ENCODE assay signal across 8 mouse cellular contexts in genomic region chr5:120566681-120567252, GRCm38 (mm10). TPM values are rescaled to one million over a fixed set of nuclear protein-coding genes. Genes with fewer than 3 reads are reported as not detected.
DNase-seq lines count a peak whose midpoint lies in the region; ATAC-seq and TF ChIP-seq lines count a peak whose summit lies in the region.

No protein-coding gene starts in this region.

- no peak for TF ChIP-seq POLR2A in testis, adult 2 months (IDR thresholded peaks at IDR 0.05; ENCODE audit: control insufficient read depth, low read depth, low read length)

- H3K27me3 ChIP-seq in testis, adult 2 months (ENCODE audit: control insufficient read depth, insufficient read depth, low read length) = no peaks in the 10 kb centered on the region
- H3K27me3 ChIP-seq in heart, embryonic 10.5 days (ENCODE audit: insufficient read depth, poor library complexity, severe bottlenecking) = 0 out of 2 replicates have a peak, but pooled peaks cover 6% of the 10 kb centered on the region
- H3K27me3 ChIP-seq in stomach, embryonic 15.5 days (replicated peaks) = no peaks in the 10 kb centered on the region

- H3K4me1 ChIP-seq in testis, adult 2 months (ENCODE audit: control insufficient read depth, insufficient read depth, low read length) = peaks cover 7% of the 10 kb centered on the region
- H3K4me1 ChIP-seq in heart, embryonic 10.5 days = peaks cover 89% of the 10 kb centered on the region
- peaks cover 84% of the 10 kb centered on the region for H3K4me1 ChIP-seq in stomach, embryonic 15.5 days

- no peak overlapping the region for H3K9ac ChIP-seq in stomach, embryonic 15.5 days

- DNase-seq in testis, postnatal 14 days (ENCODE audit: low spot score) = no peak
- no peak for DNase-seq in heart, embryonic 10.5 days (ENCODE audit: low spot score)
- peak; percentile 54 for DNase-seq in kidney, postnatal 14 days
- no peak for DNase-seq in spleen, postnatal 10 days (ENCODE audit: low spot score in 2 of 2)
- no peak for DNase-seq in layer of hippocampus, postnatal 10 days (ENCODE audit: low spot score in 2 of 2)
- no peak for DNase-seq in left cerebral cortex, postnatal 36 days (ENCODE audit: low spot score in 2 of 2)

- 44% methylated on average over 9 of the region's 9 CpGs for WGBS in heart, embryonic 10.5 days
- WGBS in stomach, embryonic 15.5 days = 62% methylated on average over 9 of the region's 9 CpGs

- H3K4me3 ChIP-seq in testis, adult 2 months (ENCODE audit: control insufficient read depth, low read depth, low read length) = no peak overlapping the region
- no peak overlapping the region for H3K4me3 ChIP-seq in heart, embryonic 10.5 days
- H3K4me3 ChIP-seq in stomach, embryonic 15.5 days (replicated peaks) = no peak overlapping the region

- TF ChIP-seq CTCF in testis, adult 2 months (IDR thresholded peaks at IDR 0.05; ENCODE audit: control insufficient read depth, insufficient read depth, insufficient replicate concordance, low read depth, low read length) = no peak

- no peaks in the 10 kb centered on the region for H3K36me3 ChIP-seq in testis, adult 2 months (ENCODE audit: control insufficient read depth, insufficient read depth, low read length)
- no peaks in the 10 kb centered on the region for H3K36me3 ChIP-seq in heart, embryonic 10.5 days
- no peaks in the 10 kb centered on the region for H3K36me3 ChIP-seq in stomach, embryonic 15.5 days

- H3K9me3 ChIP-seq in heart, embryonic 10.5 days = no peaks in the 10 kb centered on the region
- no peaks in the 10 kb centered on the region for H3K9me3 ChIP-seq in stomach, embryonic 15.5 days

- intact Hi-C loops in left cerebral cortex, postnatal 36 days (cut with DNase I) = no loop called here

- H3K27ac ChIP-seq in testis, adult 2 months (ENCODE audit: control insufficient read depth, insufficient read depth, low read depth, low read length) = peak overlapping the region; percentile 1; the same call in 1 of the 2 replicates
- H3K27ac ChIP-seq in heart, embryonic 10.5 days = peak overlapping the region; percentile 82
- H3K27ac ChIP-seq in stomach, embryonic 15.5 days = peak overlapping the region; percentile 77

- H3K4me2 ChIP-seq in stomach, embryonic 15.5 days = no peak overlapping the region

- ATAC-seq in stomach, embryonic 15.5 days (ENCODE audit: insufficient read depth, low FRiP score, low read depth) = no peak

RNA-seq across cellular contexts. Expression of gene Tpcn1, which starts 21.7 kb away (rescaled TPM):
- polyA plus RNA-seq in testis, adult 2 months (2012; rRNA removed) = 18.7 and 20.7 TPM in 2 replicates
- polyA plus RNA-seq in heart, embryonic 10.5 days (2016; fragmentation: Nextera tagmentation; extraction: Ambion mirVana) = 13.0 and 21.7 TPM in 2 replicates
- 25.5 and 25.7 TPM in 2 replicates for polyA plus RNA-seq in stomach, embryonic 15.5 days (2015; fragmentation: Nextera tagmentation; extraction: Ambion mirVana)
- 10 to 100 TPM; 44.1 to 47.4 TPM for total RNA-seq in layer of hippocampus, postnatal 10 days (2021)
- 10 to 100 TPM; 32.9 to 36.0 TPM for total RNA-seq in left cerebral cortex, postnatal 36 days (2021)

RNA-seq across cellular contexts. Expression of gene Iqcd, which starts 22.0 kb away (rescaled TPM):
- polyA plus RNA-seq in testis, adult 2 months (2012; rRNA removed) = 77.3 and 85.9 TPM in 2 replicates
- 0.15 and 0.24 TPM in 2 replicates for polyA plus RNA-seq in heart, embryonic 10.5 days (2016; fragmentation: Nextera tagmentation; extraction: Ambion mirVana)
- 0.40 and 0.69 TPM in 2 replicates for polyA plus RNA-seq in stomach, embryonic 15.5 days (2015; fragmentation: Nextera tagmentation; extraction: Ambion mirVana)
- total RNA-seq in layer of hippocampus, postnatal 10 days (2021) = 1 to 10 TPM in 1 of 2 experiments, under 1 TPM in 1; 0.91 to 1.2 TPM
- 1 to 10 TPM in 1 of 2 experiments, under 1 TPM in 1; 0.81 to 1.1 TPM for total RNA-seq in left cerebral cortex, postnatal 36 days (2021)

RNA-seq across cellular contexts. Expression of gene Rita1, which starts 45.6 kb away (rescaled TPM):
- 9.0 and 13.2 TPM in 2 replicates for polyA plus RNA-seq in testis, adult 2 months (2012; rRNA removed)
- polyA plus RNA-seq in heart, embryonic 10.5 days (2016; fragmentation: Nextera tagmentation; extraction: Ambion mirVana) = 11.0 and 11.2 TPM in 2 replicates
- polyA plus RNA-seq in stomach, embryonic 15.5 days (2015; fragmentation: Nextera tagmentation; extraction: Ambion mirVana) = 10.4 and 11.4 TPM in 2 replicates
- 10 to 100 TPM; 24.1 to 27.3 TPM for total RNA-seq in layer of hippocampus, postnatal 10 days (2021)
- total RNA-seq in left cerebral cortex, postnatal 36 days (2021) = 10 to 100 TPM; 35.7 to 36.3 TPM

RNA-seq across cellular contexts. Expression of gene Ddx54, which starts 45.8 kb away (rescaled TPM):
- 14.9 and 16.6 TPM in 2 replicates for polyA plus RNA-seq in testis, adult 2 months (2012; rRNA removed)
- 47.1 and 49.4 TPM in 2 replicates for polyA plus RNA-seq in heart, embryonic 10.5 days (2016; fragmentation: Nextera tagmentation; extraction: Ambion mirVana)
- 41.8 and 44.9 TPM in 2 replicates for polyA plus RNA-seq in stomach, embryonic 15.5 days (2015; fragmentation: Nextera tagmentation; extraction: Ambion mirVana)
- 10 to 100 TPM; 45.0 to 45.1 TPM for total RNA-seq in layer of hippocampus, postnatal 10 days (2021)
- total RNA-seq in left cerebral cortex, postnatal 36 days (2021) = 10 to 100 TPM; 36.9 to 43.1 TPM

RNA-seq across cellular contexts. Expression of gene Slc8b1, which starts 55.8 kb away (rescaled TPM):
- polyA plus RNA-seq in testis, adult 2 months (2012; rRNA removed) = 3.2 and 3.4 TPM in 2 replicates
- polyA plus RNA-seq in heart, embryonic 10.5 days (2016; fragmentation: Nextera tagmentation; extraction: Ambion mirVana) = 4.2 and 5.9 TPM in 2 replicates
- polyA plus RNA-seq in stomach, embryonic 15.5 days (2015; fragmentation: Nextera tagmentation; extraction: Ambion mirVana) = 6.2 and 8.3 TPM in 2 replicates
- total RNA-seq in layer of hippocampus, postnatal 10 days (2021) = 1 to 10 TPM; 5.5 to 5.7 TPM
- 1 to 10 TPM; 4.2 to 8.2 TPM for total RNA-seq in left cerebral cortex, postnatal 36 days (2021)

Comparison
In these comparisons a context has a peak if more than half of its experiments do, and no peak if none do; other contexts are left out.
1. H3K27ac ChIP-seq: peak in every context shown above with its lines; median percentile 82 in heart, embryonic 10.5 days; 77 in stomach, embryonic 15.5 days; 1 in testis, adult 2 months.
2. RNA of gene Iqcd, which starts 22.0 kb away (polyA plus RNA-seq): 77.3 to 85.9 TPM in testis, adult 2 months; 0.40 to 0.69 TPM in stomach, embryonic 15.5 days and 0.15 to 0.24 TPM in heart, embryonic 10.5 days; every median in the first group is over 10 times any median in the second.